Mouse (Mus musculus) inflammation-experienced regulatory T-cells, adult 6 months (primary cell): Measurements from ENCODE around the gene 5330417C22Rik. TPM values are rescaled to one million over a fixed set of nuclear protein-coding genes. Genes with fewer than 3 reads are reported as not detected.
"Not testable (repeated sequence)": the region's sequence is repeated elsewhere in the genome, so short reads cannot be mapped to it uniquely, and the experiment has no call there.

Experiments
- ATAC-seq: one replicate; pipeline ENCODE4 v1.8.0; 2017
- polyA plus RNA-seq, 3 experiments: library from polyadenylated mRNA; unstranded; fragments of 100-300 nt; shearing (Covaris generic); gene quantifications; one replicate each; pipeline ENCODE4 v1.2.1; 2017

The 5330417C22Rik gene
- polyA plus RNA-seq, 3 experiments from 2014 or later, result 1.4 to 2.6 (median 2.4) TPM

- ATAC-seq, result no peak
Observed at GRCm38 (mm10) chr3:108528489-108528888, 7.8 kb downstream of the 5330417C22Rik start.

GRCm38 (mm10) chr3:108523415-108523814 lies 12.9 kb downstream of the 5330417C22Rik start:
- ATAC-seq, result no peak

- no peak for ATAC-seq
Observed at GRCm38 (mm10) chr3:108518276-108518675, 18.1 kb downstream of the 5330417C22Rik start.

- ATAC-seq, result no peak
Observed at GRCm38 (mm10) chr3:108513465-108513864, 22.9 kb downstream of the 5330417C22Rik start.

- no peak for ATAC-seq
Observed at GRCm38 (mm10) chr3:108510716-108511483, 25.4 kb downstream of the 5330417C22Rik start.

- no peak for ATAC-seq
Observed at GRCm38 (mm10) chr3:108510156-108510555, 26.2 kb downstream of the 5330417C22Rik start.

GRCm38 (mm10) chr3:108508745-108509474 lies 27.4 kb downstream of the 5330417C22Rik start:
- no peak for ATAC-seq

- peak; percentile 82 for ATAC-seq
Observed at GRCm38 (mm10) chr3:108503908-108504307, 32.4 kb downstream of the 5330417C22Rik start.

GRCm38 (mm10) chr3:108501411-108501810 lies 34.9 kb downstream of the 5330417C22Rik start:
- not testable (repeated sequence) for ATAC-seq

GRCm38 (mm10) chr3:108499826-108500225 lies 36.5 kb downstream of the 5330417C22Rik start:
- ATAC-seq, result no peak

GRCm38 (mm10) chr3:108497602-108498001 lies 38.7 kb downstream of the 5330417C22Rik start:
- no peak for ATAC-seq

GRCm38 (mm10) chr3:108495486-108495885 lies 40.9 kb downstream of the 5330417C22Rik start:
- no peak for ATAC-seq

- ATAC-seq, result no peak
Observed at GRCm38 (mm10) chr3:108494861-108495474, 41.4 kb downstream of the 5330417C22Rik start.

GRCm38 (mm10) chr3:108489968-108490367 lies 46.4 kb downstream of the 5330417C22Rik start:
- ATAC-seq, result no peak

- no peak for ATAC-seq
Observed at GRCm38 (mm10) chr3:108484749-108485148, 51.6 kb downstream of the 5330417C22Rik start.

- ATAC-seq, result no peak
Observed at GRCm38 (mm10) chr3:108478800-108479199, 57.5 kb downstream of the 5330417C22Rik start.

- no peak for ATAC-seq
Observed at GRCm38 (mm10) chr3:108476761-108477619, 59.3 kb downstream of the 5330417C22Rik start.

- ATAC-seq, result no peak
Observed at GRCm38 (mm10) chr3:108475496-108475895, 60.8 kb downstream of the 5330417C22Rik start.

GRCm38 (mm10) chr3:108474969-108475368 lies 61.4 kb downstream of the 5330417C22Rik start:
- ATAC-seq, result no peak

- ATAC-seq, result no peak
Observed at GRCm38 (mm10) chr3:108467760-108468159, 68.6 kb downstream of the 5330417C22Rik start.

- peak; percentile 48 for ATAC-seq
Observed at GRCm38 (mm10) chr3:108466425-108466824, 69.9 kb downstream of the 5330417C22Rik start.

GRCm38 (mm10) chr3:108458866-108459265 lies 77.5 kb downstream of the 5330417C22Rik start:
- ATAC-seq, result peak; percentile 80
